Mouse (Mus musculus) liver, embryonic 14.5 days (tissue): Measurements from ENCODE around the gene Rptn. TPM values are rescaled to one million over a fixed set of nuclear protein-coding genes. Genes with fewer than 3 reads are reported as not detected.
"Not testable (repeated sequence)": the region's sequence is repeated elsewhere in the genome, so short reads cannot be mapped to it uniquely, and the experiment has no call there.

Experiments
- ATAC-seq: fragments of 200-750 bp; cut with Nextera tagmentation; 2 replicates; pipeline ENCODE4 v1.8.0; 2017; ENCODE audit warnings: moderate number of reproducible peaks, mild to moderate bottlenecking, moderate library complexity; ENCODE audit not compliant: insufficient read depth
- DNase-seq, 3 experiments: peaks; one replicate each; pipeline ENCODE4 v3.0.0-alpha.2; 2012 to 2013; ENCODE audit warnings: low read depth in 3 of 3, low spot score in 3 of 3
- H3K27ac ChIP-seq: fragments of 300-500 bp; sonication (generic); 2 replicates; pipeline ENCODE4 v1.5.1; 2014; ENCODE audit warnings: moderate library complexity, mild to moderate bottlenecking, control low read depth, inconsistent platforms
- H3K27me3 ChIP-seq: fragments of 300-500 bp; sonication (generic); 2 replicates; pipeline ENCODE4 v1.6.1; 2014; ENCODE audit warnings: mild to moderate bottlenecking, low read length, moderate library complexity; ENCODE audit not compliant: control insufficient read depth, insufficient read depth
- H3K36me3 ChIP-seq: fragments of 300-500 bp; sonication (generic); replicated peaks from 2 replicates; pipeline ENCODE4 v1.6.1; 2014; ENCODE audit warnings: low read depth; ENCODE audit not compliant: control insufficient read depth, insufficient read depth
- H3K4me1 ChIP-seq, 2 experiments: fragments of 200-500 bp in 1 of 2; fragments of 300-500 bp in 1 of 2; sonication (generic) in 1 of 2; replicated peaks; 2 replicates each; pipeline ENCODE4 v1.6.1; 2012 to 2014; ENCODE audit warnings: antibody characterized with exemption in 1 of 2, inconsistent platforms in 1 of 2, low read length in 1 of 2; ENCODE audit not compliant: control insufficient read depth in 2 of 2, insufficient read depth in 2 of 2
- H3K4me2 ChIP-seq: fragments of 300-500 bp; sonication (generic); 2 replicates; pipeline ENCODE4 v1.6.1; 2014; ENCODE audit warnings: low read depth, mild to moderate bottlenecking, control low read depth, moderate library complexity
- H3K4me3 ChIP-seq, 2 experiments: fragments of 200-500 bp in 1 of 2; fragments of 300-500 bp in 1 of 2; sonication (generic) in 1 of 2; 2 replicates each; pipeline ENCODE4 v1.5.1; 2012 to 2014; ENCODE audit warnings: low read depth in 2 of 2, low read length in 2 of 2, mild to moderate bottlenecking in 2 of 2, control low read depth in 1 of 2, inconsistent platforms in 1 of 2, moderate library complexity in 1 of 2; ENCODE audit not compliant: insufficient read depth in 1 of 2
- H3K9ac ChIP-seq: fragments of 300-500 bp; sonication (generic); replicated peaks from 2 replicates; pipeline ENCODE4 v1.6.1; 2014; ENCODE audit warnings: mild to moderate bottlenecking, control low read depth, moderate library complexity
- H3K9me3 ChIP-seq: fragments of 300-500 bp; sonication (generic); 2 replicates; pipeline ENCODE4 v1.6.1; 2016; ENCODE audit warnings: low read length, mixed read lengths; ENCODE audit not compliant: control insufficient read depth
- CTCF ChIP-seq: IDR thresholded peaks from 2 replicates; pipeline ENCODE4 v1.5.1; 2016; ENCODE audit warnings: antibody characterized with exemption, low read depth, control low read depth
- EP300 ChIP-seq: IDR thresholded peaks from 2 replicates; pipeline ENCODE4 v1.6.1; 2016; ENCODE audit warnings: antibody characterized with exemption, low read depth
- WGBS: fragments of 180-500 bp; shearing (Covaris S2); extraction: QIAGEN DNeasy Blood & Tissue Kit; methylation state at CpG from one replicate; pipeline ENCODE4 v1.1.7; 2014; ENCODE audit not compliant: insufficient replicate concordance; 5-methylcytosine and 5-hydroxymethylcytosine counted together
- microRNA-seq: library from miRNA; unstranded; fragments of <30 nt; microRNA quantifications from one replicate; pipeline ENCODE4, GENCODE M21; 2016
- polyA plus RNA-seq, 2 experiments: library from polyadenylated mRNA; depleted of rRNA in 1 of 2; stranded (reverse) in 1 of 2; unstranded in 1 of 2; fragments of >200 nt; fragmentation: Nextera tagmentation in 1 of 2; extraction: Ambion mirVana in 1 of 2; gene quantifications; 2 replicates each; pipeline versions ENCODE4 v1.2.1 to v1.2.3; 2012 to 2014

Gene Rptn
- polyA plus RNA-seq, 2 experiments, result 0.01 TPM; not detected in 1

DNA sequence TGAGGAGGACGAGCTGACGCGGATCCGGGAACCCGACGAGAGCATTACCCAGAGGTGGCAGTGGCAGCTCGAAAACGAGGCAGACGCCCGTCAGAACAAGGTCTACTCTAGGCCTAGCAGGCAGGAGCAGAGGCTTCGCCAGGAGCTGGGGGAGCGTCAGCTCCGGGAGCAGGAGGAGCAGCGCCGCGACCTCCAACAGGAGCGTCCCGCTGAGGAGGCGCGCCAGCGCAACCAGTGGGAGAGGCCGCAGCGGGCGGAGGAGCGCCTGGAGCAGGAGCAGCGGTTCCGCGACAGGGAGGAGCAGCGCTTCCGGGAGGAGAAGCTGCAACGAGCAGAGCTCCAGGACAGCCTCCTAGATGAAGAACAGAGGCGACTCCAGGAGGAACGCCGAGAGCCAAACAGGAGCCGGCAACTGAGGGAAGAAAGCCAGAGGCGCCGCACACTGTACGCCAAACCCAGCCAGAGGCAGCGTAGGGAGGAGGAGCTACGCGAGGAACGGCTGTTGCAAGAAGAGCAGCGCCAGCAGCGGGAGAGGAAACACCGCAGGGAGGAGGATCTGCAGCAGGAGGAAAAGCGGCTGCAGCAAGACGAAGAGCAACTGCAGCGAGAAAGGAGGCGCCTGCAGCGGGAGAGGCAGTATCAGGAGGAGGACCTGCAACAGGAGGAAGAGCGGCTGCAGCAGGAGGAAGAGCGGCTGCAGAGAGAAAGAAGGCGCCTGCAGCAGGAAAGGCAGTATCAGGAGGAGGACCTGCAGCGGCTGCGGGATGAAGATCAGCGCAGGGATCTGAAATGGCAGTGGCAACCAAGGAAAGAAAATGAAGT is 51.1 kb downstream of the Rptn start:
- under 1% methylated on average over 56 of the region's 56 CpGs for WGBS
- no peaks in the 10 kb centered on the region for H3K4me1 ChIP-seq
- no peak overlapping the region for H3K27ac ChIP-seq
- TF ChIP-seq EP300 (no peak), CTCF (no peak)
- peaks cover 59% of the 10 kb centered on the region for H3K27me3 ChIP-seq
- ATAC-seq (0 out of 2 replicates have a peak, but pooled peaks have one; percentile 31), DNase-seq (no peak)
- no peaks in the 10 kb centered on the region for H3K9me3 ChIP-seq
- no peak overlapping the region for H3K9ac ChIP-seq
- H3K4me3 ChIP-seq, result peak overlapping the region; percentile 34 to 47
- no peaks in the 10 kb centered on the region for H3K36me3 ChIP-seq
- peak overlapping the region; percentile 44 for H3K4me2 ChIP-seq

DNA sequence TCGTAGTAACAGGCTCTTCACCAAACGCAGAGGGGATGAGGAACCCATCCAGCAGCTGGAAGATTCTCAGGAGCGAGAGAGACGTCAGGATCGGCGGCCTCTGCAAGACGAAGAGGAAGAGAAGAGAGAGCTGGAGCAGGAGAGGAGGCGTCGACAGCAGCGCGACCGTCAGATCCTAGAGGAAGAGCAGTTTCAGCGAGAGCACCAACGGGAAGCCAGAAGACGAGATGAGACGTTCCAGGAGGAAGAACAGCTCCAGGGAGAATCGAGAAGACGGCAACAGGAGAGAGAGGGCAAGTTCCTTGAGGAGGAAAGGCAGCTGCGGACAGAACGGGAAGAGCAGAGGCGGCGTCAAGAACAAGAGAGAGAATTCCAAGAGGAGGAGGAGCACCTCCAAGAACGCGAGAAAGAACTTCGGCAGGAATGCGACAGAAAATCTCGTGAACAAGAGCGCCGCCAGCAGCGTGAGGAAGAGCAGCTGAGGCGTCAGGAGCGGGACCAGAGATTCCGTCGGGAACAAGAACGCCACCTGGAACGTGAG is 51.7 kb downstream of the Rptn start:
- Histone ChIP-seq H3K9me3 (no peaks in the 10 kb centered on the region), H3K27me3 (peaks cover 59% of the 10 kb centered on the region), H3K36me3 (no peaks in the 10 kb centered on the region), H3K4me1 (no peaks in the 10 kb centered on the region), H3K4me2 (peak overlapping the region; percentile 44), H3K27ac (no peak overlapping the region), H3K9ac (no peak overlapping the region), H3K4me3 (peak overlapping the region; percentile 34 to 47)
- DNase-seq (no peak), ATAC-seq (no peak)
- no peak for TF ChIP-seq EP300
- no peak for TF ChIP-seq CTCF
- WGBS, result under 1% methylated on average over 36 of the region's 36 CpGs

DNA sequence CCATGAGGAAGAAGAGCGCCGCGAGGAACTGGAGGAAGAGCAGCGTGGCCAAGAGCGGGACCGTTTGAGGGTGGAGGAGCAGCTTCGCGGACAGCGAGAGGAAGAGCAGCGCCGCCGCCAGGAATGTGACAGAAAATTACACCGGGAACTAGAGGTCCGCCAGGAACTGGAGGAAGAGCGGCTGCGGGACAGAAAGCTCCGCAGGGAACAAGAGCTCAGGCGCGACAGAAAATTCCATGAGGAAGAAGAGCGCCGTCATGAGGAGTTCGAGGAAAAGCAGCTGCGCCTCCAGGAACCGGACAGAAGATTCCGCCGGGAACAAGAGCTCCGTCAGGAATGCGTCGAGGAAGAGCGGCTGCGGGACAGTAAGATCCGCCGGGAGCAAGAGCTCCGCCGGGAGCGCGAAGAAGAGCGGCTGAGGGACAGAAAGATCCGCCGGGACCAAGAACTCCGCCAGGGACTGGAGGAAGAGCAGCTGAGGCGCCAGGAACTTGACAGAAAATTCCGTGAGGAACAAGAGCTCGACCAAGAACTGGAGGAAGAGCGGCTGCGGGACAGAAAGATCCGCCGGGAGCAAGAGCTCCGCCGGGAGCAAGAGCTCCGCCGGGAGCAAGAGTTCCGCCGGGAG is 52.7 kb downstream of the Rptn start:
- 1% methylated on average over 54 of the region's 54 CpGs for WGBS
- Histone ChIP-seq H3K27me3 (peaks cover 59% of the 10 kb centered on the region), H3K4me2 (peak overlapping the region; percentile 40), H3K9ac (no peak overlapping the region), H3K9me3 (no peaks in the 10 kb centered on the region), H3K27ac (no peak overlapping the region), H3K36me3 (no peaks in the 10 kb centered on the region), H3K4me3 (peak overlapping the region; percentile 11 to 37), H3K4me1 (no peaks in the 10 kb centered on the region)
- ATAC-seq, result no peak
- TF ChIP-seq CTCF (no peak), EP300 (no peak)
- DNase-seq, result no peak

DNA sequence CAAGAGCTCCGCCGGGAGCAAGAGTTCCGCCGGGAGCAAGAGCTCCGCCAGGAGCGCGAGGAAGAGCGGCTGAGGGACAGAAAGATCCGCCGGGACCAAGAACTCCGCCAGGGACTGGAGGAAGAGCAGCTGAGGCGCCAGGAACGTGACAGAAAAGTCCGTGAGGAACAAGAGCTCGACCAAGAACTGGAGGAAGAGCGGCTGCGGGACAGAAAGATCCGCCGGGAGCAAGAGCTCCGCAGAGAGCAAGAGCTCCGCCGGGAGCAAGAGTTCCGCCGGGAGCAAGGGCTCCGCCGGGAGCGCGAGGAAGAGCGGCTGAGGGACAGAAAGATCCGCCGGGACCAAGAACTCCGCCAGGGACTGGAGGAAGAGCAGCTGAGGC is 53.2 kb downstream of the Rptn start:
- not testable (repeated sequence) for H3K27ac ChIP-seq, ATAC-seq, H3K36me3 ChIP-seq, DNase-seq, H3K4me1 ChIP-seq, H3K9me3 ChIP-seq, H3K9ac ChIP-seq
- H3K4me3 ChIP-seq, result peak overlapping the region; percentile 25 to 29
- WGBS, result 2% methylated on average over 32 of the region's 32 CpGs
- H3K4me2 ChIP-seq, result peak overlapping the region; percentile 40
- peaks cover 59% of the 10 kb centered on the region for H3K27me3 ChIP-seq

DNA sequence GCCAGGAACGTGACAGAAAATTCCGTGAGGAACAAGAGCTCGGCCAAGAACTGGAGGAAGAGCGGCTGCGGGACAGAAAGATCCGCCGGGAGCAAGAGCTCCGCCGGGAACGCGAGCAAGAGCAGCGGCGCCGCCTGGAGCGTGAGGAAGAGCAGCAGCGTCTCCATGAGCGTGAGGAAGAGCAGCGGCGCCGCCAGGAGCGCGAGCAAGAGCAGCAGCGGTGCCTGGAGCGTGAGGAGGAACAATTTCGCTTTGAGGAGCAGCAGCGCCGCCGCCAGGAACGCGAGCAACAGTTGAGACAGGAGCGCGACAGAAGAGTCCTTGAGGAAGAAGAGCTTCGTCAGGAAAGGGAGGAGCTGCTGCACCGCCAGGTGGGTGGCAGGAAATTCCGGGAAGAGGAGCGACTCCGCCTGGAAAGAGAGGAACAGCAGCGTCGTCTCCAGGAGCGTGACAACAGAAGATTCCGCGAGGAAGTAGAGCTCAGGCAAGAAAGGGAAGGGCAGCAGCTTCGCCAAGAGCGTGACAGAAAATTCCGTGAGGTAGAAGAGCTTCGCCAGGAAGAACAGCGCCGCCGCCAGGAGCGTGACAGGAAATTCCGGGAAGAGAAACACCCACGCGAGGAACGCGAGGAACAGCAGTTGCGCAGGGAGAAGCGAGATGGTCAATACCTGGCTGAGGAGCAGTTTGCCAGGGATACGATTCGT is 53.8 kb downstream of the Rptn start:
- Histone ChIP-seq H3K9me3 (no peaks in the 10 kb centered on the region), H3K4me2 (peak overlapping the region; percentile 40), H3K27ac (no peak overlapping the region), H3K4me1 (no peaks in the 10 kb centered on the region), H3K9ac (no peak overlapping the region), H3K4me3 (peak overlapping the region; percentile 25 to 29), H3K27me3 (peaks cover 58% of the 10 kb centered on the region), H3K36me3 (no peaks in the 10 kb centered on the region)
- DNase-seq (no peak), ATAC-seq (no peak)
- TF ChIP-seq EP300, result no peak
- peak; percentile 10; the same call in 1 of the 2 replicates for TF ChIP-seq CTCF
- under 1% methylated on average over 59 of the region's 59 CpGs for WGBS

Small RNAs within 50 kb of the gene (microRNA-seq; reads per million reads assigned to microRNA genes)
- not detected for gene Gm22752
- not detected for gene Gm44353

Other genes with a start within 250 kb of the Rptn start
- gene Crnn, start 248.9 kb upstream of the Rptn start, polyA plus RNA-seq (2012; rRNA removed), result not detected in 2 replicates
- not detected in 2 replicates for gene Crnn, start 248.9 kb upstream of the Rptn start, polyA plus RNA-seq (2014; fragmentation: Nextera tagmentation; extraction: Ambion mirVana)
- not detected in 2 replicates for gene Flg2, start 196.4 kb upstream of the Rptn start, polyA plus RNA-seq (2012; rRNA removed)
- not detected in 2 replicates for gene Flg2, start 196.4 kb upstream of the Rptn start, polyA plus RNA-seq (2014; fragmentation: Nextera tagmentation; extraction: Ambion mirVana)
- gene Flg, start 120.2 kb upstream of the Rptn start, polyA plus RNA-seq (2012; rRNA removed), result not detected in 2 replicates
- gene Flg, start 120.2 kb upstream of the Rptn start, polyA plus RNA-seq (2014; fragmentation: Nextera tagmentation; extraction: Ambion mirVana), result not detected in 2 replicates
- gene Hrnr, start 74.0 kb upstream of the Rptn start, polyA plus RNA-seq (2012; rRNA removed), result not detected in 2 replicates
- gene Hrnr, start 74.0 kb upstream of the Rptn start, polyA plus RNA-seq (2014; fragmentation: Nextera tagmentation; extraction: Ambion mirVana), result not detected in 2 replicates
- 0.04 TPM in 1 of 2 replicates, not detected in the other for gene Tchh, start 48.6 kb downstream of the Rptn start, polyA plus RNA-seq (2012; rRNA removed)
- 0.04 and 0.11 TPM in 2 replicates for gene Tchh, start 48.6 kb downstream of the Rptn start, polyA plus RNA-seq (2014; fragmentation: Nextera tagmentation; extraction: Ambion mirVana)
- not detected in 2 replicates for gene Tchhl1, start 75.1 kb downstream of the Rptn start, polyA plus RNA-seq (2012; rRNA removed)
- gene Tchhl1, start 75.1 kb downstream of the Rptn start, polyA plus RNA-seq (2014; fragmentation: Nextera tagmentation; extraction: Ambion mirVana), result not detected in 2 replicates
- gene S100a11, start 126.8 kb downstream of the Rptn start, polyA plus RNA-seq (2012; rRNA removed), result 39.1 and 46.2 TPM in 2 replicates
- 126 and 159 TPM in 2 replicates for gene S100a11, start 126.8 kb downstream of the Rptn start, polyA plus RNA-seq (2014; fragmentation: Nextera tagmentation; extraction: Ambion mirVana)
- gene S100a10, start 161.4 kb downstream of the Rptn start, polyA plus RNA-seq (2012; rRNA removed), result 23.5 and 25.0 TPM in 2 replicates
- 53.0 and 57.8 TPM in 2 replicates for gene S100a10, start 161.4 kb downstream of the Rptn start, polyA plus RNA-seq (2014; fragmentation: Nextera tagmentation; extraction: Ambion mirVana)